Comparison of ENCODE assay signal across 12 mouse cellular contexts in genomic region chr15:62392381-62392780, GRCm38 (mm10).
A peak's percentile ranks its signal among the peaks of the same experiment; 100 is the strongest.
DNase-seq lines count a peak whose midpoint lies in the region; TF ChIP-seq lines count a peak whose summit lies in the region.
"Had no signal": no experiment of that assay in that cellular context is flagged by ENCODE, and none has a peak within 500 bp of the region (broad histone marks: within the 10 kb centered on the region; RNA-seq: fewer than 3 reads in every experiment).

No protein-coding gene starts in this region.

- no peaks in the 10 kb centered on the region for H3K79me3 ChIP-seq in C2C12 (ENCODE audit: low read depth)

- no peaks in the 10 kb centered on the region for H3K79me2 ChIP-seq in C2C12 (ENCODE audit: control insufficient read depth, insufficient read depth)

- peak; percentile 8 for DNase-seq in kidney, adult 11 months
- DNase-seq in kidney, adult 18-20 months = no peak
- DNase-seq in adrenal gland, postnatal 36 days = peak; percentile 39 to 49
- DNase-seq in lung, postnatal 25 days (ENCODE audit: low spot score) = peak; percentile 30
- no peak for DNase-seq in right cerebral cortex, postnatal 10 days (ENCODE audit: low spot score in 2 of 2)
- no peak for DNase-seq in neural tube, embryonic 10.5 days (ENCODE audit: extremely low spot score, low spot score)
- DNase-seq in left cerebral cortex, adult 18-20 months (ENCODE audit: low spot score in 2 of 2) = no peak
- DNase-seq: cerebellum, adult 9-11 months; midbrain, embryonic 14.5 days; thymus, adult 18-20 months had no signal

- H3K27me3 ChIP-seq in C2C12 (ENCODE audit: control insufficient read depth, insufficient read depth, insufficient read length) = no peaks in the 10 kb centered on the region

- no peak for TF ChIP-seq CTCF in C2C12 (IDR thresholded peaks at IDR 0.05; ENCODE audit: control insufficient read depth, insufficient read depth, insufficient read length)

- H3K36me3 ChIP-seq in C2C12 (ENCODE audit: control insufficient read depth, insufficient read depth) = no peaks in the 10 kb centered on the region
- H3K36me3 ChIP-seq: hindbrain, embryonic 10.5 days had no signal

- H3K4me3 ChIP-seq in C2C12 (ENCODE audit: insufficient read depth, poor library complexity, severe bottlenecking) = no peak overlapping the region
- H3K4me3 ChIP-seq: hindbrain, embryonic 10.5 days had no signal

- no peak overlapping the region for H3ac ChIP-seq in C2C12 (ENCODE audit: control insufficient read depth, insufficient read length, low read depth)

TF ChIP-seq in C2C12, 6 proteins besides CTCF, POLR2A, EP300 and RAD21:
- peak; percentile 96 for TF ChIP-seq CEBPB (IDR thresholded peaks at IDR 0.05; ENCODE audit: low read depth)
- TF ChIP-seq MAX (IDR thresholded peaks at IDR 0.05) = peak; percentile 74
- TF ChIP-seq FOSL1 (IDR thresholded peaks at IDR 0.05; ENCODE audit: insufficient read depth, low read length, poor library complexity, severe bottlenecking) = peak; percentile 89
- no peak for TF ChIP-seq USF1 (IDR thresholded peaks at IDR 0.05; ENCODE audit: low read depth)
TF ChIP-seq in C2C12: peak in this region for 3.

Comparison
In these comparisons a context has a peak if more than half of its experiments do, and no peak if none do; other contexts are left out.
1. DNase-seq: peak in kidney, adult 11 months (single experiment), adrenal gland, postnatal 36 days (2 of 2) and lung, postnatal 25 days (single experiment); none in kidney, adult 18-20 months (single experiment), right cerebral cortex, postnatal 10 days (0 of 2), neural tube, embryonic 10.5 days (single experiment) and left cerebral cortex, adult 18-20 months (0 of 2).